Mouse (Mus musculus) brain, embryonic 14.5 days (tissue): Measurements from ENCODE around the gene Hist1h4b.

Experiments used
- CTCF ChIP-seq: fragments of 200-500 bp; IDR thresholded peaks from 2 replicates; pipeline ENCODE4 v1.5.1; 2012; ENCODE audit warnings: inconsistent platforms, mild to moderate bottlenecking, moderate library complexity, borderline replicate concordance; ENCODE audit not compliant: insufficient read depth, insufficient read length; ENCODE audit errors: extremely low read depth
- POLR2A ChIP-seq: fragments of 200-500 bp; IDR thresholded peaks from 2 replicates; pipeline ENCODE4 v1.6.1; 2012; ENCODE audit warnings: mild to moderate bottlenecking, inconsistent platforms, borderline replicate concordance; ENCODE audit not compliant: poor library complexity, insufficient read depth, insufficient read length, severe bottlenecking; ENCODE audit errors: extremely low read depth

- TF ChIP-seq POLR2A (peak; percentile 35; the same call in 1 of the 2 replicates), CTCF (no peak)
Observed at GRCm38 (mm10) chr13:23756790-23757189, at the start of gene Hist1h4b.
